Mouse (Mus musculus) small intestine, adult 2 months (tissue): Measurements from ENCODE around the gene Dleu7.

Source experiments
- CTCF ChIP-seq: fragments of 200-500 bp; IDR thresholded peaks from 2 replicates; pipeline ENCODE4 v1.5.1; 2012; ENCODE audit warnings: low read depth, mild to moderate bottlenecking, control low read depth, inconsistent platforms, low read length, moderate library complexity, mixed read lengths; ENCODE audit not compliant: insufficient replicate concordance, insufficient read length; ENCODE audit errors: extremely low read depth
- POLR2A ChIP-seq: fragments of 200-500 bp; IDR thresholded peaks from 2 replicates; pipeline ENCODE4 v1.6.1; 2012; ENCODE audit warnings: low read depth, mild to moderate bottlenecking, control low read depth, inconsistent platforms, low read length, moderate library complexity

GRCm38 (mm10) chr14:62300031-62300430, 7.2 kb upstream of the Dleu7 start:
- TF ChIP-seq CTCF = no peak
- TF ChIP-seq POLR2A = no peak
